ENCODE assay signal across 17 mouse cellular contexts in genomic region chr12:71296849-71297535, GRCm38 (mm10). TPM values are rescaled to one million over a fixed set of nuclear protein-coding genes. Genes with fewer than 3 reads are reported as not detected.
DNase-seq lines count a peak whose midpoint lies in the region; ATAC-seq and TF ChIP-seq lines count a peak whose summit lies in the region.
"Had no signal": no experiment of that assay in that cellular context is flagged by ENCODE, and none has a peak within 500 bp of the region (broad histone marks: within the 10 kb centered on the region; RNA-seq: fewer than 3 reads in every experiment).

No protein-coding gene starts in this region.

- no peak for TF ChIP-seq CTCF in liver, postnatal 0 days (IDR thresholded peaks at IDR 0.05; ENCODE audit: low read depth)

- no peaks in the 10 kb centered on the region for H3K27me3 ChIP-seq in liver, postnatal 0 days (ENCODE audit: insufficient read depth, low read length)
- no peaks in the 10 kb centered on the region; the same call in 1 of the 2 replicates for H3K27me3 ChIP-seq in liver, embryonic 12.5 days (replicated peaks)
- no peaks in the 10 kb centered on the region for H3K27me3 ChIP-seq in embryonic facial prominence, embryonic 12.5 days
- H3K27me3 ChIP-seq: neural tube, embryonic 12.5 days had no signal

- 0 out of 2 replicates have a peak, but pooled peaks cover 8% of the 10 kb centered on the region for H3K4me1 ChIP-seq in liver, postnatal 0 days (ENCODE audit: insufficient read depth)
- H3K4me1 ChIP-seq in liver, embryonic 12.5 days: peaks cover 14% of the 10 kb centered on the region
- peaks cover 32% of the 10 kb centered on the region for H3K4me1 ChIP-seq in embryonic facial prominence, embryonic 12.5 days

- no peaks in the 10 kb centered on the region for H3K36me3 ChIP-seq in liver, postnatal 0 days (replicated peaks; ENCODE audit: insufficient read depth, low read length)
- H3K36me3 ChIP-seq in liver, embryonic 12.5 days: no peaks in the 10 kb centered on the region
- no peaks in the 10 kb centered on the region for H3K36me3 ChIP-seq in embryonic facial prominence, embryonic 12.5 days
- H3K36me3 ChIP-seq: neural tube, embryonic 12.5 days had no signal

- H3K9ac ChIP-seq in liver, postnatal 0 days (replicated peaks): no peak overlapping the region
- H3K9ac ChIP-seq in liver, embryonic 12.5 days: no peak overlapping the region
- no peak overlapping the region for H3K9ac ChIP-seq in embryonic facial prominence, embryonic 12.5 days
- H3K9ac ChIP-seq: liver, embryonic 14.5 days; neural tube, embryonic 12.5 days had no signal

- 62% methylated on average over 8 of the region's 8 CpGs for WGBS in liver, postnatal 0 days (ENCODE audit: insufficient replicate concordance)
- 53% methylated on average over 8 of the region's 8 CpGs for WGBS in liver, embryonic 12.5 days (ENCODE audit: insufficient replicate concordance)
- 18% methylated on average over 8 of the region's 8 CpGs for WGBS in embryonic facial prominence, embryonic 12.5 days

- TF ChIP-seq EP300 in liver, postnatal 0 days (IDR thresholded peaks at IDR 0.05; ENCODE audit: low read depth): no peak

- no peak for DNase-seq in liver, postnatal 0 days
- DNase-seq in NIH3T3 (ENCODE audit: low read depth): peak; percentile 27
- no peak for DNase-seq in adrenal gland, adult 2 months
- DNase-seq in cerebellum, postnatal 4 days (ENCODE audit: low spot score in 2 of 2): no peak
- no peak for DNase-seq in heart, adult 11 months
- DNase-seq: cerebellum, adult 8-10 months; gastrocnemius, adult 2 months; heart, postnatal 36 days; kidney, adult 11 months had no signal

- no peaks in the 10 kb centered on the region for H3K9me3 ChIP-seq in liver, postnatal 0 days (ENCODE audit: low read length)
- no peaks in the 10 kb centered on the region for H3K9me3 ChIP-seq in liver, embryonic 12.5 days (replicated peaks)
- no peaks in the 10 kb centered on the region for H3K9me3 ChIP-seq in embryonic facial prominence, embryonic 12.5 days
- H3K9me3 ChIP-seq: neural tube, embryonic 12.5 days had no signal

- ATAC-seq in liver, postnatal 0 days: no peak
- no peak for ATAC-seq in liver, embryonic 12.5 days
- no peak for ATAC-seq in embryonic facial prominence, embryonic 12.5 days (ENCODE audit: insufficient number of reproducible peaks, insufficient read depth, low FRiP score, low TSS enrichment)
- ATAC-seq: lung, postnatal 0 days had no signal

- H3K27ac ChIP-seq in liver, postnatal 0 days (ENCODE audit: low read depth): no peak overlapping the region
- no peak overlapping the region for H3K27ac ChIP-seq in liver, embryonic 12.5 days
- H3K27ac ChIP-seq in embryonic facial prominence, embryonic 12.5 days: 0 out of 2 replicates have a peak overlapping the region, but pooled peaks have one; percentile 47
- H3K27ac ChIP-seq: gastrocnemius, adult 2 months; kidney, postnatal 0 days; liver, embryonic 14.5 days; neural tube, embryonic 12.5 days had no signal

- no peak overlapping the region for H3K4me3 ChIP-seq in liver, postnatal 0 days (ENCODE audit: low read depth, low read length)
- H3K4me3 ChIP-seq in liver, embryonic 12.5 days: no peak overlapping the region
- H3K4me3 ChIP-seq in embryonic facial prominence, embryonic 12.5 days: no peak overlapping the region
- H3K4me3 ChIP-seq: gastrocnemius, adult 2 months; neural tube, embryonic 12.5 days had no signal

- H3K4me2 ChIP-seq in liver, postnatal 0 days (ENCODE audit: low read depth, low read length): peak overlapping the region; percentile 51; the same call in 1 of the 2 replicates
- no peak overlapping the region for H3K4me2 ChIP-seq in liver, embryonic 12.5 days
- H3K4me2 ChIP-seq in embryonic facial prominence, embryonic 12.5 days (replicated peaks): no peak overlapping the region; the same call in 1 of the 2 replicates
- H3K4me2 ChIP-seq: midbrain, embryonic 11.5 days; neural tube, embryonic 12.5 days had no signal

RNA-seq across cellular contexts. Expression of gene Dact1, which starts 12.7 kb away (rescaled TPM):
- 0.36 and 0.51 TPM in 2 replicates for polyA plus RNA-seq in liver, postnatal 0 days (2015; fragmentation: Nextera tagmentation; extraction: Ambion mirVana)
- 3.4 and 4.1 TPM in 2 replicates for polyA plus RNA-seq in liver, embryonic 12.5 days (2016; fragmentation: Nextera tagmentation; extraction: Ambion mirVana)
- polyA plus RNA-seq in embryonic facial prominence, embryonic 12.5 days (2016; fragmentation: Nextera tagmentation; extraction: Ambion mirVana): 72.9 and 74.1 TPM in 2 replicates
- 10 to 100 TPM; 13.7 to 19.6 TPM for total RNA-seq in adrenal gland, adult 2 months (2021)
- polyA plus RNA-seq in adrenal gland, adult 2 months (2012; rRNA removed): 8.4 and 8.9 TPM in 2 replicates
- total RNA-seq: MEL had no signal
